Mouse (Mus musculus) ovary, adult 2 months (tissue): ENCODE results near the gene Man2b2. TPM values are rescaled to one million over a fixed set of nuclear protein-coding genes. Genes with fewer than 3 reads are reported as not detected.

ENCODE experiments used
- polyA plus RNA-seq: library from polyadenylated mRNA; depleted of rRNA; stranded (reverse); fragments of >200 nt; gene quantifications from 2 replicates; pipeline ENCODE4 v1.2.3, GENCODE M21; 2012; rRNA removed

Gene Man2b2
- polyA plus RNA-seq, result 146 and 156 TPM in 2 replicates

GRCm38 (mm10) chr5:36829913-36830879 lies at the start of gene Man2b2:
TSS of gene Man2b2 (minus strand) at chr5:36830653.

GRCm38 (mm10) chr5:36868266-36869090 lies 38.0 kb upstream of the Man2b2 start, which contains the start of gene Ppp2r2c:
TSS of gene Ppp2r2c (plus strand) at chr5:36868513.

GRCm38 (mm10) chr5:36796296-36797014 lies 34.0 kb downstream of the Man2b2 start, which contains the start of gene Mrfap1:
TSS of gene Mrfap1 (minus strand) at chr5:36796772.

Other genes starting within 250 kb of the Man2b2 start
- gene Tbc1d14, start 237.4 kb downstream of the Man2b2 start, polyA plus RNA-seq, result 25.6 and 38.8 TPM in 2 replicates
- gene D5Ertd579e, start 134.6 kb downstream of the Man2b2 start, polyA plus RNA-seq, result 16.0 and 16.9 TPM in 2 replicates
- 67.2 and 75.5 TPM in 2 replicates for gene Bloc1s4, start 82.0 kb downstream of the Man2b2 start, polyA plus RNA-seq
- gene Mrfap1, start 33.9 kb downstream of the Man2b2 start, polyA plus RNA-seq, result 277 and 341 TPM in 2 replicates
- gene Ppp2r2c, start 37.9 kb upstream of the Man2b2 start, polyA plus RNA-seq, result 18.3 and 23.3 TPM in 2 replicates
- gene Wfs1, start 158.6 kb upstream of the Man2b2 start, polyA plus RNA-seq, result 36.0 and 42.1 TPM in 2 replicates